Mouse (Mus musculus): ENCODE data around the gene Serinc5. TPM values are rescaled to one million over a fixed set of nuclear protein-coding genes. Genes with fewer than 3 reads are reported as not detected.

Gene Serinc5
- polyA plus RNA-seq (2016; fragmentation: Nextera tagmentation; extraction: Ambion mirVana), result 10.6 and 13.3 TPM in 2 replicates

- under 1% methylated on average over 55 of the region's 55 CpGs for WGBS
- Histone ChIP-seq H3K9me3 (no peaks in the 10 kb centered on the region), H3K27me3 (ENCODE audit: insufficient read depth, poor library complexity, severe bottlenecking) (peaks cover 14% of the 10 kb centered on the region; the same call in 1 of the 2 replicates), H3K36me3 (no peaks in the 10 kb centered on the region), H3K27ac (peak within 1 kb of the TSS; percentile 91), H3K4me3 (peak within 1 kb of the TSS; percentile 77), H3K4me1 (replicated peaks) (peaks cover 28% of the 10 kb centered on the region)
- DNase-seq (ENCODE audit: low spot score), result peak; percentile 98
Measured at GRCm38 (mm10) chr13:92610311-92611221, at the start of gene Serinc5. TSS of gene Serinc5 (plus strand) at chr13:92611091.

GRCm38 (mm10) chr13:92576072-92576471 lies 34.8 kb upstream of the Serinc5 start, which contains the start of gene Spz1:
TSS of gene Spz1 (minus strand) at chr13:92576172.
- DNase-seq (ENCODE audit: low spot score), result no peak
- Histone ChIP-seq H3K4me1 (replicated peaks) (peaks cover 20% of the 10 kb centered on the region), H3K9me3 (no peaks in the 10 kb centered on the region), H3K27ac (no peak within 1 kb of the TSS), H3K36me3 (no peaks in the 10 kb centered on the region), H3K27me3 (ENCODE audit: insufficient read depth, poor library complexity, severe bottlenecking) (no peaks in the 10 kb centered on the region), H3K4me3 (no peak within 1 kb of the TSS)

GRCm38 (mm10) chr13:92576688-92577087 lies 34.2 kb upstream of the Serinc5 start:
- H3K4me3 ChIP-seq, result no peak overlapping the region
- no peak overlapping the region for H3K27ac ChIP-seq
- peaks cover 20% of the 10 kb centered on the region for H3K4me1 ChIP-seq (replicated peaks)
- H3K36me3 ChIP-seq, result no peaks in the 10 kb centered on the region
- no peaks in the 10 kb centered on the region for H3K27me3 ChIP-seq (ENCODE audit: insufficient read depth, poor library complexity, severe bottlenecking)
- 56% methylated on average over 6 of the region's 6 CpGs for WGBS
- no peaks in the 10 kb centered on the region for H3K9me3 ChIP-seq
- no peak for DNase-seq (ENCODE audit: low spot score)

- H3K36me3 ChIP-seq, result no peaks in the 10 kb centered on the region
- no peaks in the 10 kb centered on the region for H3K9me3 ChIP-seq
- peaks cover 20% of the 10 kb centered on the region for H3K4me1 ChIP-seq (replicated peaks)
- DNase-seq (ENCODE audit: low spot score), result no peak
- no peak overlapping the region for H3K4me3 ChIP-seq
- no peaks in the 10 kb centered on the region for H3K27me3 ChIP-seq (ENCODE audit: insufficient read depth, poor library complexity, severe bottlenecking)
- no peak overlapping the region for H3K27ac ChIP-seq
- WGBS, result 82% methylated on average over 4 of the region's 4 CpGs
Measured at GRCm38 (mm10) chr13:92578210-92578609, 32.7 kb upstream of the Serinc5 start.

GRCm38 (mm10) chr13:92580220-92581043 lies 30.5 kb upstream of the Serinc5 start:
- H3K27me3 ChIP-seq (ENCODE audit: insufficient read depth, poor library complexity, severe bottlenecking), result no peaks in the 10 kb centered on the region
- H3K9me3 ChIP-seq, result no peaks in the 10 kb centered on the region
- peak; percentile 64 for DNase-seq (ENCODE audit: low spot score)
- no peak overlapping the region for H3K27ac ChIP-seq
- WGBS, result 39% methylated on average over 10 of the region's 10 CpGs
- no peak overlapping the region for H3K4me3 ChIP-seq
- no peaks in the 10 kb centered on the region for H3K36me3 ChIP-seq
- H3K4me1 ChIP-seq (replicated peaks), result peaks cover 20% of the 10 kb centered on the region

- H3K4me3 ChIP-seq, result no peak overlapping the region
- H3K36me3 ChIP-seq, result no peaks in the 10 kb centered on the region
- H3K27me3 ChIP-seq (ENCODE audit: insufficient read depth, poor library complexity, severe bottlenecking), result no peaks in the 10 kb centered on the region
- WGBS, result 78% methylated on average over 8 of the region's 8 CpGs
- no peak overlapping the region for H3K27ac ChIP-seq
- H3K9me3 ChIP-seq, result no peaks in the 10 kb centered on the region
- DNase-seq (ENCODE audit: low spot score), result no peak
- H3K4me1 ChIP-seq (replicated peaks), result peaks cover 7% of the 10 kb centered on the region
Measured at GRCm38 (mm10) chr13:92584094-92584717, 26.7 kb upstream of the Serinc5 start.

- H3K4me1 ChIP-seq (replicated peaks), result peaks cover 23% of the 10 kb centered on the region
- H3K27ac ChIP-seq, result no peak overlapping the region
- no peaks in the 10 kb centered on the region for H3K27me3 ChIP-seq (ENCODE audit: insufficient read depth, poor library complexity, severe bottlenecking)
- WGBS, result 73% methylated on average over 3 of the region's 3 CpGs
- H3K4me3 ChIP-seq, result no peak overlapping the region
- DNase-seq (ENCODE audit: low spot score), result no peak
- no peaks in the 10 kb centered on the region for H3K36me3 ChIP-seq
- no peaks in the 10 kb centered on the region for H3K9me3 ChIP-seq
Measured at GRCm38 (mm10) chr13:92588704-92589103, 22.2 kb upstream of the Serinc5 start.

DNA sequence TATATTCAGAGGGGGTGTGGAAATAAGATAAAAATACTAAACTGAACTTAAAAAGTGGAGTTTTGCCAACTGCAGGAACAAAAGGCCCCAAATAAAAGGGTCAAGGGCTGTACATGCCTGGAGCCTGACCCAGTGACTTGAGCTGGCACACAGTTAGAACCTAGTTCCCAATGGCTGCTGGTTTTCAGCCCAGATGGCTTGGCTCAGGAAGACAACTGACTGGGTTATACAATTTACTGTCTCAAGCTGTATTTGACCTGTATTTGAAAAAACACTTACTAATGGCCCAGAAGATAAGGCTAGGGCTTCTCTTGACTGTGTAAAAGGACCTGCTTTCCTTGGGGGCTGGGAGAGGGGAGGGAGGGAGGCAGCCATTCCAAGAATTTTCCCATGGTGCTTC lies 21.6 kb upstream of the Serinc5 start:
- Histone ChIP-seq H3K4me3 (no peak overlapping the region), H3K27ac (0 out of 2 replicates have a peak overlapping the region, but pooled peaks have one; percentile 8), H3K36me3 (no peaks in the 10 kb centered on the region), H3K4me1 (replicated peaks) (peaks cover 29% of the 10 kb centered on the region), H3K27me3 (ENCODE audit: insufficient read depth, poor library complexity, severe bottlenecking) (no peaks in the 10 kb centered on the region), H3K9me3 (no peaks in the 10 kb centered on the region)
- no peak for DNase-seq (ENCODE audit: low spot score)

DNA sequence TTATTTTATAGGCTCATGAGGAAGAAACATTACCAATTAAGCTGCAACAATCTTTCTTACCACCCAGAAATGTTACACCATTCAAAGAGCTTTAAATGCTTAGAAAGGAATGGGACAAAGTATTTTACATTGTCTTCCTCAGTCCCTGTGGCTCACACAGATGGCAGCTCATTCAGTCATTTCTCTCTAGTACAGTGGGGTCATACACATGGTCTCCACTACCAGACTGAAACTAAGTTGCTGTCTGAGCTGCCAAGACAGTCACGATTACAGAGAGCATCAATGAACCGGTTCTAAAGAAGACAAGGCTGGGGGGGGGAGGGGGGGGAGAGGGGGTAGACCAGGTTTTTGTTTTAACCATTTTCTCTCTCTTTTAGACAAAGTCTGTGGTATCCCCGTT lies 19.7 kb upstream of the Serinc5 start:
- DNase-seq (ENCODE audit: low spot score), result no peak
- Histone ChIP-seq H3K36me3 (no peaks in the 10 kb centered on the region), H3K27me3 (ENCODE audit: insufficient read depth, poor library complexity, severe bottlenecking) (peaks cover 10% of the 10 kb centered on the region; the same call in 1 of the 2 replicates), H3K4me1 (replicated peaks) (peaks cover 48% of the 10 kb centered on the region), H3K27ac (0 out of 2 replicates have a peak overlapping the region, but pooled peaks have one; percentile 23), H3K4me3 (no peak overlapping the region), H3K9me3 (no peaks in the 10 kb centered on the region)
- WGBS, result 67% methylated on average over 3 of the region's 3 CpGs

DNA sequence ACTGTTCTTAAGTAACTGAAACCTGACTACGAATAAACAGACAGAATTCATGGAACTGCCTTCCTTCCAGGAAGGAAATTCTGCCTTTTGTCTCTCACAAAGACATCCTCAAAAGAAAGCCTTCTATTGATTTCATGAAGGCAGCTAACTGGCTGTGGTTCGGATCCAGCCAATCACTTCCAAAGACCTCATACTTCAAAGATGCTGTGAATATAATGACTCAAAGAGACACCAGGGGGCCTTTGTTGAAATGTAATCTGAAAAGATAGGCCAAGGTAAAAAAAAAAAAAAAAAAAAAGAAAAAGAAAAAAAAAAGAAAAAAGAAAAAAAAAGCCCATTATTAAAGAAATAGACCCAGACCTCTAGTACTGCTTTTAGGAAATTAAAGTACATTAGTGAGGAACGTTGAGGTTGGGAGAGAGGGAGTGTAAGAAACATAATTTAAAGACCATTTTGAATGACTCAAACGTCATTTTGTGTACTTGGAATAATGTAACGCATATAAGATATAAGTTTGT lies 18.6 kb upstream of the Serinc5 start:
- Histone ChIP-seq H3K27me3 (ENCODE audit: insufficient read depth, poor library complexity, severe bottlenecking) (peaks cover 14% of the 10 kb centered on the region; the same call in 1 of the 2 replicates), H3K4me1 (replicated peaks) (peaks cover 48% of the 10 kb centered on the region), H3K27ac (peak overlapping the region; percentile 77; the same call in 1 of the 2 replicates), H3K36me3 (no peaks in the 10 kb centered on the region), H3K4me3 (no peak overlapping the region), H3K9me3 (no peaks in the 10 kb centered on the region)
- 32% methylated on average over 5 of the region's 5 CpGs for WGBS
- DNase-seq (ENCODE audit: low spot score), result no peak

DNA sequence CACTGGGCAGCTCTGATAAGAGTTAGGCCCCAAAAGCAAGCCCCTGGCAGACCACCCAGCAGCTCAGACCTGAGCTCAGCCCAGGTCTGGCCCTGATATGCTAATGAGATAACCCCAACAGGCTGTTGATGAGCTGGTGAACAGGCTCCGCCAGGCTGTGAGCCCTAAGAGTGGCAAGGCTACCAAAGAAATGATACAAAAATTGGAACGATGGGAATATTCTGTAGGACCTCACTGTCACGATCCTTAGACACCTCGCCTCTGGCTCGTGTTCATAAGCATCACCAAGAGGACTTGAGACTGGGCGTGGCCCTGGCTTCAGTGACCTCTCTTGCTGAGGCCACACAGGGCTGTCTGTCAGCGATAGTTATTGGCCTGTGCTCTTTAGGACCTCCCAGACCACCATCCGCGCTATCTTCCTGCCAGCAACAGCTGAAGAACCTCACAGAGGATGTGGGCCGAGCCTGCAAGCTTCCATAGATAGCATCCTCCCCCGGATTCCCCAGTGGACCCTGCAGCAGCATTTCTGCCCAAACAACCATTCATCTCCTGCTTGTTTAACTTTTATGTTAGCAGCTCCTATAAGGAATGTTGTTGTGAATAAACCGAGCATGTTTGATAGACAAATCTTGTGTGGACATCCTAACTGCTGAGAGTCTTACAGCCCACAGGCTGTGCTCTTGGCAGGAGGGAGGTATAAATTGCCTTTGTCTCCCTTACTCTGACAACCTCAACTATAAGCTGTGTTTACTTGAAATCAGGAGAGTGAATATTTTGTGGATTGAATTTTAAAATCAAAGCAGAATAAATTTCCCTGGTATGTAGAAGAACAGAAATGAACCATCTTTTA lies 17.9 kb upstream of the Serinc5 start:
- Histone ChIP-seq H3K27ac (peak overlapping the region; percentile 77), H3K27me3 (ENCODE audit: insufficient read depth, poor library complexity, severe bottlenecking) (peaks cover 14% of the 10 kb centered on the region; the same call in 1 of the 2 replicates), H3K4me3 (peak overlapping the region; percentile 9; the same call in 1 of the 2 replicates), H3K4me1 (replicated peaks) (peaks cover 48% of the 10 kb centered on the region), H3K36me3 (no peaks in the 10 kb centered on the region), H3K9me3 (no peaks in the 10 kb centered on the region)
- peak; percentile 73 for DNase-seq (ENCODE audit: low spot score)
- WGBS, result 15% methylated on average over 12 of the region's 12 CpGs

All from hindbrain, embryonic 10.5 days (tissue).